Mouse (Mus musculus) G1E (cell line): ENCODE data around the gene Brsk2. TPM values are rescaled to one million over a fixed set of nuclear protein-coding genes. Genes with fewer than 3 reads are reported as not detected.

Source experiments
- ATAC-seq: 2 replicates; pipeline ENCODE4 v1.8.0; 2016; ENCODE audit warnings: mild to moderate bottlenecking; ENCODE audit not compliant: insufficient number of reproducible peaks, poor library complexity, low FRiP score, severe bottlenecking; ENCODE audit errors: extremely low read depth
- DNase-seq: peaks from one replicate; pipeline ENCODE4 v3.0.0; 2012; ENCODE audit warnings: low spot score
- H3K27me3 ChIP-seq: 2 replicates; pipeline ENCODE4 v1.6.1; 2012; ENCODE audit warnings: mild to moderate bottlenecking, low read length, inconsistent platforms; ENCODE audit not compliant: insufficient read depth
- H3K36me3 ChIP-seq: replicated peaks from 2 replicates; pipeline ENCODE3; 2012; ENCODE audit warnings: mild to moderate bottlenecking, inconsistent platforms
- H3K4me1 ChIP-seq: 2 replicates; pipeline ENCODE4 v1.6.1; 2012; ENCODE audit warnings: low read depth, low read length, inconsistent platforms, mixed read lengths; ENCODE audit not compliant: insufficient read depth
- H3K4me3 ChIP-seq: 2 replicates; pipeline ENCODE4 v1.5.1; 2012; ENCODE audit warnings: low read depth, mild to moderate bottlenecking, inconsistent platforms, low read length, moderate library complexity, mixed read lengths
- H3K9me3 ChIP-seq: replicated peaks from 2 replicates; pipeline ENCODE4 v1.6.1; 2012; ENCODE audit warnings: inconsistent platforms
- CTCF ChIP-seq: IDR thresholded peaks from 2 replicates; pipeline ENCODE4 v1.5.1; 2012; ENCODE audit warnings: low read depth, low read length, inconsistent platforms, mixed read lengths
- GATA1 ChIP-seq: IDR thresholded peaks from 2 replicates; pipeline ENCODE4 v1.6.1; 2012; ENCODE audit warnings: borderline replicate concordance, low read length, inconsistent platforms, mixed read lengths
- GATA2 ChIP-seq: IDR thresholded peaks from 2 replicates; pipeline ENCODE4 v1.6.1; 2012; ENCODE audit warnings: low read depth, low read length, inconsistent platforms, borderline replicate concordance
- POLR2AphosphoS5 ChIP-seq: IDR thresholded peaks from 2 replicates; pipeline ENCODE4 v1.6.1; 2012; ENCODE audit warnings: low read depth, low read length, inconsistent platforms; ENCODE audit not compliant: insufficient replicate concordance
- TAL1 ChIP-seq: conservative IDR thresholded peaks from 2 replicates; pipeline ENCODE4 v1.6.1; 2012; ENCODE audit warnings: low read depth, low read length, inconsistent platforms, mixed read lengths
- polyA plus RNA-seq: library from polyadenylated mRNA; stranded (reverse); fragments of >175 nt; gene quantifications from 2 replicates; pipeline ENCODE4 v1.2.3, GENCODE M21; 2012
- total RNA-seq, 2 experiments: library from RNA; stranded (forward) in 1 of 2; stranded (reverse) in 1 of 2; fragments of 200-1000 nt in 1 of 2; fragments of >200 nt in 1 of 2; fragmentation: Nextera tagmentation in 1 of 2; gene quantifications; 2 replicates each; pipeline ENCODE4 v1.2.3; 2014 to 2017

Gene Brsk2
- total and polyA plus RNA-seq, 3 experiments, result 0.05 TPM; not detected in 2

DNA sequence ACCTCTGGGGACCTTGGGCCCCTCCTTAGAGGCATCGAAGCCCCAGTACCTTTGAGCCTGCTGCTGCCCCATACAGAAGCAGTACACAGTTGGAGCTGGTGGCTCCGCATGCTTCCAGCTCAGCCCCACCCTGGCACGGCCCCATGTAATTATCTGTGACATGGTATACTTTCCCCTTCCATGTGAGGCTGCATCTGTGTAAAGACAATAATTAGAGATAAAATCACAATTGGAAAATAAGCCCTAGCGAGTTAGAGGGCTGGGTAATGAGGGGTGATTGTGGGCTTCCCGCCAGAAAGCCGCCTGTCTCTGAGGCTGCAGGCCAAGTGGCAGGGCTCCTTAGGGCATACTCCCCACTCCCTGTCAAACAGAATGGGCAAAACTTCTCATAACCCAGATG is 28.5 kb downstream of the Brsk2 start:
- no peaks in the 10 kb centered on the region for H3K36me3 ChIP-seq
- H3K4me1 ChIP-seq, result no peaks in the 10 kb centered on the region
- no peaks in the 10 kb centered on the region for H3K9me3 ChIP-seq
- DNase-seq (no peak), ATAC-seq (no peak)
- no peak overlapping the region for H3K4me3 ChIP-seq
- TF ChIP-seq GATA1 (no peak), TAL1 (no peak), CTCF (no peak), POLR2AphosphoS5 (no peak), GATA2 (no peak)
- H3K27me3 ChIP-seq, result peaks cover 5% of the 10 kb centered on the region; the same call in 1 of the 2 replicates

DNA sequence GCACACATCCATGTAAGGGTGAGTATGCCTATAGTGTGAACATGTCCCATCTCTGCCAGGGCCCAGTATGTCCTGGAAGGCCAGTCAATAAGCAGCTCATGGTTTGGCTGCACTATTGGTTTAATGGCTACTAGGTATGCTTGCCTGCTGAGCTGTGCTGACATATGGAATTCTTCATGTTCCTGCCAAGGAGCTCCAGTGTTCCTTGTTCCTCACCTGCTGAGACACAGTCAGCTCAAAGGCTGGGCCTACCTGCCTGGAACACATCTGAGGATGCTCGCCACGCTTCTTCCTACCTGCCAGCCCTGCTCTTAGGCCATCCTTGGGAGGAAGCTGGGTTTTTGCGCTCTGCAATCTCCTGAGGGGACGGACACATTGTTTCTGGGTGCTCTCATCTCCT is 29.7 kb downstream of the Brsk2 start:
- peaks cover 8% of the 10 kb centered on the region; the same call in 1 of the 2 replicates for H3K27me3 ChIP-seq
- no peak for ATAC-seq
- no peaks in the 10 kb centered on the region for H3K9me3 ChIP-seq
- no peaks in the 10 kb centered on the region for H3K4me1 ChIP-seq
- no peak for TF ChIP-seq TAL1
- no peak for TF ChIP-seq CTCF
- TF ChIP-seq GATA1, result no peak
- no peak for TF ChIP-seq POLR2AphosphoS5
- no peak for TF ChIP-seq GATA2
- H3K4me3 ChIP-seq, result no peak overlapping the region
- no peaks in the 10 kb centered on the region for H3K36me3 ChIP-seq
- no peak for DNase-seq

DNA sequence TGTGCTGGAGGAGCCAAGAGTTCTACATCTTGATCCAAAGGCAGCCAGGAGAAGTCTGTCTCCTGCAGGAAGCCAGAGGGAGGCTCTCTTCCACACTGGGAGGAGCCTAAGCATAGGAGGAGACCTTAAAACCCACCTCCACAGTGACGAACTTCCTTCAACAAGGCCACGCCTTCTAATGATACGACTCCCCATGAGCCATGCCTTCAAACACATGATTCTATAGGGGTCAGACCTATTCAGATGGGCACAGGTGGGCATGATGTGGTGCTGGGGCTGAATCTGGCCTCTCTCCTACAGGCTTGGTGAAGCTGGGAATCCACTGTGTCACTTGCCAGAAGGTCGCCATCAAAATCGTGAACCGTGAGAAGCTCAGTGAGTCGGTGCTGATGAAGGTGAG is 31.7 kb downstream of the Brsk2 start:
- TF ChIP-seq POLR2AphosphoS5 (no peak), GATA1 (no peak), CTCF (no peak), GATA2 (no peak), TAL1 (no peak)
- DNase-seq (no peak), ATAC-seq (no peak)
- no peaks in the 10 kb centered on the region for H3K9me3 ChIP-seq
- H3K27me3 ChIP-seq, result peaks cover 20% of the 10 kb centered on the region
- H3K36me3 ChIP-seq, result no peaks in the 10 kb centered on the region
- no peaks in the 10 kb centered on the region for H3K4me1 ChIP-seq
- H3K4me3 ChIP-seq, result no peak overlapping the region

DNA sequence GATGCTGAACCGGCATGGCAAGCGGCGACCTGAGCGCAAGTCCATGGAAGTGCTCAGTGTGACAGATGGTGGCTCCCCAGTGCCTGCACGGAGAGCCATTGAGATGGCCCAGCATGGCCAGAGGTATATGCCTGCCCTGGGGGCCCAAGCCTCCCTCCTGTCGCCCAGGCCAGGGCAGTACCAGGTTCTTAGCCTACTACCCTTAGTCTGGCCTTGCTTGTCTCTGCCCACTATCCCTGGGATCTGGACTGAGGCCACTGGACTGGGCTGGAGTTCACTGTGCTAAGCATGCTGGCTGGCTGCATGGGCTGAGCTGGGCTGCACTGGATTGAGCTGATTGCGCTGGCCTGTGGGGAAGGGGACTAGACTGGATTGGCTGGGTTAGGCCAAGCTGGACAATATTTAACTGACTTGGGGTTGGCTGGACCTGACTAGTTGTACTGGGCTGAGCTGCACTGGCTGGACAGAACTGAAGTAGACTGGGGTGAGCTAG is 38.8 kb downstream of the Brsk2 start:
- TF ChIP-seq GATA2, result no peak
- TF ChIP-seq CTCF, result no peak
- TF ChIP-seq GATA1, result no peak
- no peak for TF ChIP-seq POLR2AphosphoS5
- no peak for TF ChIP-seq TAL1
- no peak for DNase-seq
- Histone ChIP-seq H3K4me3 (no peak overlapping the region), H3K36me3 (no peaks in the 10 kb centered on the region), H3K4me1 (no peaks in the 10 kb centered on the region), H3K27me3 (peaks cover 53% of the 10 kb centered on the region), H3K9me3 (no peaks in the 10 kb centered on the region)
- ATAC-seq, result no peak

DNA sequence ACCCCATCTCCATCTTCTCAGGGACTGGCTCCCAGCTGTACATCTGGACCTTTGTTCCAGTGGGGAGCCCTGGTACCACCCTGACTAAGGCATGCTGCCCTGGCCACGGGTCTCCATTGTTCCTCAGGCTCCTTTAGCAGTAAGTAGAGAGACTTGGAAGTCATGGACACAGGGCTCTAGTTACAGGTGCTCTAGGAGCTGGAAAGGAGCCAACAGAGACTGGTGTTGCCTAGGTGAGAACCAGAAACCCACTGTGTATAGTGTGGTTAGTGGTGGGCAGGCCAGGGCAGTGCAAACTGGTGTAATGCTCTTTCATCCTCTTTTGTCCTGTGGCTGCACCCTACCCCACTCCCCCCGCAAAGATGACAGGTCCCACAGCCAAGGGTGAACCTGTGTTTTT is 41.6 kb downstream of the Brsk2 start:
- ATAC-seq (no peak), DNase-seq (no peak)
- H3K9me3 ChIP-seq, result no peaks in the 10 kb centered on the region
- no peaks in the 10 kb centered on the region for H3K4me1 ChIP-seq
- H3K27me3 ChIP-seq, result peaks cover 48% of the 10 kb centered on the region
- no peaks in the 10 kb centered on the region for H3K36me3 ChIP-seq
- H3K4me3 ChIP-seq, result no peak overlapping the region
- TF ChIP-seq CTCF (no peak), POLR2AphosphoS5 (no peak), GATA2 (no peak), GATA1 (no peak), TAL1 (no peak)

DNA sequence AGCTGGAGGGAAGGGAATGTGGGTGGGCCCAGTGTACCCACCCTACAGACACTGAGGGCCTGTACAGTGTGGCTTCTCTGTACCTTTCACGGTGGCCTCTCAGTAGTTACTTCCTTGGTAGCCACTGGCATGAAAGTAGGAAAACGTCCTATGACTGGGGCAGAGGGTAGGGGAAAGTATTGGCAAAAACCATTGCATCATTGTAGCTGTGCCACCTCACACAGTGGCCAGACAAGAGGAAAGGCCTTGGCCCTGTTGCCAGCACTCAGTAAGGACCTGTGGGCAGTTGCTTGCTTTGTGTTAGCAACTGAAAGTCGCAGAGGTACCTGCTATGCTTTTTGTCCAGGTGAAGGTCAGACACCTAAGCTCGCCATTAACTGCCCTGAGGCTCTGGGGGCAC is 44.6 kb downstream of the Brsk2 start:
- TF ChIP-seq CTCF (no peak), TAL1 (no peak), POLR2AphosphoS5 (no peak), GATA1 (no peak), GATA2 (no peak)
- Histone ChIP-seq H3K4me1 (no peaks in the 10 kb centered on the region), H3K9me3 (no peaks in the 10 kb centered on the region)

DNA sequence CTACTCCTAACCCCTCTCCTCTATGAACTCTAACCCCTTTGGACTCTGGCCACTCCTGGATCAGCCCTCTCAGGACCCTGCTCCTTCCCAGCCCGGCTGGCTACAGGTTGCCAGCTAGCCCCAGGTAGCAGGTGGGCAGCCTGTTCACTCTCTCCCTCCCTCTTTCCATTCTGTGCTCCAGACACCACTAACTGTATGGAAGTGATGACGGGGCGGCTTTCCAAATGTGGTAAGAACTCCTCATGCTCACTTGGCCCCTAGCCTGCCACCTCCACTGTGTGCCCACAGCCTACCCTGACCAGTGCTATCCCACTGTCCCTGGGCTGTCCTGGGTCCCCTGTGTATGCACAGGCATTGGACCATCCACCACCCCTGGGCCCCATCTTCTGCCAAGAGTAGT is 51.1 kb downstream of the Brsk2 start:
- Histone ChIP-seq H3K27me3 (peaks cover 8% of the 10 kb centered on the region; the same call in 1 of the 2 replicates), H3K4me1 (no peaks in the 10 kb centered on the region), H3K36me3 (peaks cover 33% of the 10 kb centered on the region), H3K4me3 (no peak overlapping the region), H3K9me3 (no peaks in the 10 kb centered on the region)
- no peak for TF ChIP-seq GATA2
- TF ChIP-seq GATA1, result no peak
- no peak for TF ChIP-seq TAL1
- TF ChIP-seq POLR2AphosphoS5, result no peak
- TF ChIP-seq CTCF, result no peak
- ATAC-seq (no peak), DNase-seq (no peak)

More for the DNA sequence above, 44.6 kb downstream of the Brsk2 start:
- ATAC-seq (no peak), DNase-seq (no peak)
- Histone ChIP-seq H3K27me3 (peaks cover 32% of the 10 kb centered on the region; the same call in 1 of the 2 replicates), H3K4me3 (no peak overlapping the region), H3K36me3 (no peaks in the 10 kb centered on the region)
